Mouse (Mus musculus) hindbrain, embryonic 14.5 days (tissue): Measurements from ENCODE around the gene Ccdc88a. TPM values are rescaled to one million over a fixed set of nuclear protein-coding genes. Genes with fewer than 3 reads are reported as not detected.

Source experiments
- ATAC-seq: fragments of 200-750 bp; cut with Nextera tagmentation; 2 replicates; pipeline ENCODE4 v1.8.0; 2017; ENCODE audit warnings: moderate number of reproducible peaks, mild to moderate bottlenecking, moderate TSS enrichment, moderate library complexity; ENCODE audit not compliant: low FRiP score
- DNase-seq: peaks from one replicate; pipeline ENCODE4 v3.0.0-alpha.2; 2015; ENCODE audit warnings: low spot score
- H3K27ac ChIP-seq: fragments of 300-500 bp; sonication (generic); 2 replicates; pipeline ENCODE4 v1.5.1; 2014; ENCODE audit warnings: mild to moderate bottlenecking, moderate library complexity
- H3K27me3 ChIP-seq: fragments of 300-500 bp; sonication (generic); 2 replicates; pipeline ENCODE4 v1.6.1; 2014; ENCODE audit warnings: mild to moderate bottlenecking, low read length, mixed read lengths; ENCODE audit not compliant: control insufficient read depth, insufficient read depth
- H3K36me3 ChIP-seq: fragments of 300-500 bp; sonication (generic); replicated peaks from 2 replicates; pipeline ENCODE4 v1.6.1; 2014; ENCODE audit not compliant: control insufficient read depth, insufficient read depth
- H3K4me1 ChIP-seq: fragments of 300-500 bp; sonication (generic); replicated peaks from 2 replicates; pipeline ENCODE4 v1.6.1; 2014; ENCODE audit warnings: antibody characterized with exemption, low read length, mixed read lengths; ENCODE audit not compliant: control insufficient read depth, insufficient read depth
- H3K4me2 ChIP-seq: fragments of 300-500 bp; sonication (generic); replicated peaks from 2 replicates; pipeline ENCODE4 v1.6.1; 2014; ENCODE audit warnings: mild to moderate bottlenecking, moderate library complexity
- H3K4me3 ChIP-seq: fragments of 300-500 bp; sonication (generic); replicated peaks from 2 replicates; pipeline ENCODE4 v1.5.1; 2014; ENCODE audit warnings: mild to moderate bottlenecking, low read length
- H3K9ac ChIP-seq: fragments of 300-500 bp; sonication (generic); 2 replicates; pipeline ENCODE4 v1.6.1; 2014
- H3K9me3 ChIP-seq: fragments of 300-500 bp; sonication (generic); 2 replicates; pipeline ENCODE4 v1.6.1; 2016; ENCODE audit warnings: low read length; ENCODE audit not compliant: control insufficient read depth
- WGBS: fragments of 180-500 bp; shearing (Covaris S2); extraction: QIAGEN DNeasy Blood & Tissue Kit; methylation state at CpG from one replicate; pipeline ENCODE4 v1.1.7; 2014; 5-methylcytosine and 5-hydroxymethylcytosine counted together
- polyA plus RNA-seq: library from polyadenylated mRNA; unstranded; fragments of >200 nt; fragmentation: Nextera tagmentation; extraction: Ambion mirVana; gene quantifications from 2 replicates; pipeline ENCODE4 v1.2.1, GENCODE M21; 2014

Ccdc88a gene
- polyA plus RNA-seq, 1 experiment from 2014 or later = 66.8 TPM

GRCm38 (mm10) chr11:29374274-29374656 is 807 bp downstream of the Ccdc88a start:
- H3K27me3 ChIP-seq = no peaks in the 10 kb centered on the region
- no peaks in the 10 kb centered on the region for H3K9me3 ChIP-seq
- DNase-seq (no peak), ATAC-seq (peak; percentile 19)
- peak overlapping the region; percentile 93 for H3K4me3 ChIP-seq
- H3K4me2 ChIP-seq = peak overlapping the region; percentile 89
- H3K36me3 ChIP-seq = no peaks in the 10 kb centered on the region
- under 1% methylated on average over 8 of the region's 8 CpGs for WGBS
- peak overlapping the region; percentile 97 for H3K9ac ChIP-seq
- H3K4me1 ChIP-seq = peaks cover 22% of the 10 kb centered on the region; the same call in 1 of the 2 replicates
- H3K27ac ChIP-seq = peak overlapping the region; percentile 98

- Histone ChIP-seq H3K9ac (no peak overlapping the region), H3K36me3 (no peaks in the 10 kb centered on the region), H3K4me2 (peak overlapping the region; percentile 89), H3K9me3 (no peaks in the 10 kb centered on the region), H3K4me3 (peak overlapping the region; percentile 19), H3K4me1 (peaks cover 22% of the 10 kb centered on the region; the same call in 1 of the 2 replicates), H3K27me3 (no peaks in the 10 kb centered on the region), H3K27ac (no peak overlapping the region)
- WGBS = 79% methylated on average over 2 of the region's 2 CpGs
- DNase-seq (no peak), ATAC-seq (no peak)
Measured at GRCm38 (mm10) chr11:29376635-29377034, 3.2 kb downstream of the Ccdc88a start.

GRCm38 (mm10) chr11:29378751-29379150 is 5.3 kb downstream of the Ccdc88a start:
- ATAC-seq = no peak
- Histone ChIP-seq H3K36me3 (peaks cover under 1% of the 10 kb centered on the region; the same call in 1 of the 2 replicates), H3K4me2 (no peak overlapping the region), H3K27me3 (no peaks in the 10 kb centered on the region), H3K9me3 (no peaks in the 10 kb centered on the region), H3K4me3 (no peak overlapping the region), H3K4me1 (peaks cover 25% of the 10 kb centered on the region; the same call in 1 of the 2 replicates), H3K9ac (no peak overlapping the region), H3K27ac (no peak overlapping the region)
- DNase-seq = no peak
- 84% methylated on average over 1 of the region's 1 CpGs for WGBS

- no peaks in the 10 kb centered on the region for H3K27me3 ChIP-seq
- 79% methylated on average over 2 of the region's 2 CpGs for WGBS
- no peak overlapping the region for H3K9ac ChIP-seq
- ATAC-seq (no peak), DNase-seq (no peak)
- peaks cover 3% of the 10 kb centered on the region; the same call in 1 of the 2 replicates for H3K36me3 ChIP-seq
- no peak overlapping the region for H3K27ac ChIP-seq
- H3K4me3 ChIP-seq = no peak overlapping the region
- H3K4me1 ChIP-seq = peaks cover 8% of the 10 kb centered on the region; the same call in 1 of the 2 replicates
- no peak overlapping the region for H3K4me2 ChIP-seq
- H3K9me3 ChIP-seq = no peaks in the 10 kb centered on the region
Measured at GRCm38 (mm10) chr11:29383493-29383892, 10.0 kb downstream of the Ccdc88a start.

GRCm38 (mm10) chr11:29384001-29384400 is 10.5 kb downstream of the Ccdc88a start:
- H3K9ac ChIP-seq = no peak overlapping the region
- DNase-seq (no peak), ATAC-seq (no peak)
- peaks cover 8% of the 10 kb centered on the region; the same call in 1 of the 2 replicates for H3K4me1 ChIP-seq
- H3K4me3 ChIP-seq = no peak overlapping the region
- H3K9me3 ChIP-seq = no peaks in the 10 kb centered on the region
- WGBS = 85% methylated on average over 1 of the region's 1 CpGs
- H3K27ac ChIP-seq = no peak overlapping the region
- no peak overlapping the region for H3K4me2 ChIP-seq
- H3K36me3 ChIP-seq = peaks cover 3% of the 10 kb centered on the region; the same call in 1 of the 2 replicates
- H3K27me3 ChIP-seq = no peaks in the 10 kb centered on the region

GRCm38 (mm10) chr11:29384617-29385016 is 11.2 kb downstream of the Ccdc88a start:
- H3K9me3 ChIP-seq = no peaks in the 10 kb centered on the region
- H3K4me3 ChIP-seq = no peak overlapping the region
- no peak overlapping the region for H3K4me2 ChIP-seq
- no peak overlapping the region for H3K9ac ChIP-seq
- no peak for ATAC-seq
- H3K27ac ChIP-seq = no peak overlapping the region
- H3K4me1 ChIP-seq = peaks cover 8% of the 10 kb centered on the region; the same call in 1 of the 2 replicates
- no peaks in the 10 kb centered on the region for H3K27me3 ChIP-seq
- WGBS = 79% methylated on average over 3 of the region's 3 CpGs
- H3K36me3 ChIP-seq = peaks cover 3% of the 10 kb centered on the region; the same call in 1 of the 2 replicates
- no peak for DNase-seq

- ATAC-seq = no peak
- 43% methylated on average over 4 of the region's 4 CpGs for WGBS
- DNase-seq = no peak
Measured at GRCm38 (mm10) chr11:29389913-29390312, 16.5 kb downstream of the Ccdc88a start.

GRCm38 (mm10) chr11:29395135-29395746 is 21.8 kb downstream of the Ccdc88a start:
- Histone ChIP-seq H3K4me3 (no peak overlapping the region), H3K9me3 (no peaks in the 10 kb centered on the region), H3K9ac (no peak overlapping the region), H3K27ac (no peak overlapping the region), H3K36me3 (no peaks in the 10 kb centered on the region), H3K4me1 (no peaks in the 10 kb centered on the region), H3K27me3 (no peaks in the 10 kb centered on the region), H3K4me2 (no peak overlapping the region)
- ATAC-seq = no peak
- WGBS = 96% methylated on average over 3 of the region's 3 CpGs
- DNase-seq = no peak

More at GRCm38 (mm10) chr11:29389913-29390312, 16.5 kb downstream of the Ccdc88a start:
- no peak overlapping the region for H3K4me3 ChIP-seq
- no peak overlapping the region for H3K27ac ChIP-seq
- no peaks in the 10 kb centered on the region for H3K36me3 ChIP-seq
- H3K4me1 ChIP-seq = no peaks in the 10 kb centered on the region
- no peaks in the 10 kb centered on the region for H3K27me3 ChIP-seq
- no peak overlapping the region for H3K4me2 ChIP-seq
- H3K9ac ChIP-seq = no peak overlapping the region
- H3K9me3 ChIP-seq = no peaks in the 10 kb centered on the region

- H3K9ac ChIP-seq = no peak overlapping the region
- no peak for ATAC-seq
- H3K9me3 ChIP-seq = no peaks in the 10 kb centered on the region
- H3K27me3 ChIP-seq = no peaks in the 10 kb centered on the region
- H3K4me3 ChIP-seq = no peak overlapping the region
- peaks cover 13% of the 10 kb centered on the region; the same call in 1 of the 2 replicates for H3K36me3 ChIP-seq
- no peak overlapping the region for H3K27ac ChIP-seq
- DNase-seq = no peak
- WGBS = 94% methylated on average over 2 of the region's 2 CpGs
- H3K4me1 ChIP-seq = no peaks in the 10 kb centered on the region
- H3K4me2 ChIP-seq = no peak overlapping the region
Measured at GRCm38 (mm10) chr11:29400374-29400773, 26.9 kb downstream of the Ccdc88a start.
